Mouse (Mus musculus) thymus, adult 2 months (tissue): ENCODE measurements at regions not wholly inside any gene's neighbourhood (a gene's known extent, or its start where the extent isn't known, plus 50 kb on each side); places are given as distances from the start of the nearest gene placed in this dataset.

Source experiments
- CTCF ChIP-seq: fragments of 200-500 bp; IDR thresholded peaks from 2 replicates; pipeline ENCODE4 v1.5.1; 2012; ENCODE audit warnings: mild to moderate bottlenecking, control low read depth, low read length, moderate library complexity, borderline replicate concordance; ENCODE audit not compliant: control insufficient read depth, poor library complexity, insufficient read depth; ENCODE audit errors: extremely low read depth
- POLR2A ChIP-seq: fragments of 200-500 bp; IDR thresholded peaks from 2 replicates; pipeline ENCODE4 v1.6.1; 2012; ENCODE audit warnings: mild to moderate bottlenecking, low read length, control low read depth, moderate library complexity; ENCODE audit not compliant: control insufficient read depth, poor library complexity, insufficient read depth; ENCODE audit errors: extremely low read depth

- TF ChIP-seq POLR2A = no peak
- no peak for TF ChIP-seq CTCF
Observed at GRCm38 (mm10) chr8:91990048-91990447, 188.2 kb upstream of the Irx3 start.
